Mouse (Mus musculus) kidney, embryonic 16.5 days (tissue): ENCODE measurements around the gene Txnrd2. TPM values are rescaled to one million over a fixed set of nuclear protein-coding genes. Genes with fewer than 3 reads are reported as not detected.

Experiments used
- ATAC-seq: fragments of 200-750 bp; cut with Nextera tagmentation; 2 replicates; pipeline ENCODE4 v1.8.0; 2017; ENCODE audit warnings: moderate TSS enrichment; ENCODE audit not compliant: low FRiP score, low TSS enrichment
- H3K27ac ChIP-seq: fragments of 300-500 bp; sonication (generic); 2 replicates; pipeline ENCODE4 v1.5.1; 2014; ENCODE audit warnings: low read length
- H3K27me3 ChIP-seq: fragments of 300-500 bp; sonication (generic); 2 replicates; pipeline ENCODE4 v1.6.1; 2014; ENCODE audit warnings: low read length, control low read depth, mixed read lengths; ENCODE audit not compliant: insufficient read depth
- H3K36me3 ChIP-seq: fragments of 300-500 bp; sonication (generic); 2 replicates; pipeline ENCODE4 v1.6.1; 2014; ENCODE audit warnings: low read length, control low read depth, mixed read lengths; ENCODE audit not compliant: insufficient read depth
- H3K4me1 ChIP-seq: fragments of 300-500 bp; sonication (generic); 2 replicates; pipeline ENCODE4 v1.6.1; 2014; ENCODE audit warnings: low read length, control low read depth, mixed read lengths; ENCODE audit not compliant: insufficient read depth
- H3K4me2 ChIP-seq: fragments of 300-500 bp; sonication (generic); replicated peaks from 2 replicates; pipeline ENCODE4 v1.6.1; 2014; ENCODE audit warnings: low read depth, low read length
- H3K4me3 ChIP-seq: fragments of 300-500 bp; sonication (generic); 2 replicates; pipeline ENCODE4 v1.5.1; 2014; ENCODE audit warnings: mild to moderate bottlenecking, low read length
- H3K9ac ChIP-seq: fragments of 300-500 bp; sonication (generic); replicated peaks from 2 replicates; pipeline ENCODE4 v1.6.1; 2014; ENCODE audit warnings: low read length
- H3K9me3 ChIP-seq: fragments of 300-500 bp; sonication (generic); 2 replicates; pipeline ENCODE4 v1.6.1; 2016; ENCODE audit warnings: low read length, control low read depth
- WGBS: fragments of 180-500 bp; shearing (Covaris S2); extraction: QIAGEN DNeasy Blood & Tissue Kit; methylation state at CpG from one replicate; pipeline ENCODE4 v1.1.7; 2014; 5-methylcytosine and 5-hydroxymethylcytosine counted together
- polyA plus RNA-seq: library from polyadenylated mRNA; unstranded; fragments of >200 nt; fragmentation: Nextera tagmentation; extraction: Ambion mirVana; gene quantifications from 2 replicates; pipeline ENCODE4 v1.2.1, GENCODE M21; 2015

The Txnrd2 gene
- polyA plus RNA-seq = 33.7 and 35.2 TPM in 2 replicates

GRCm38 (mm10) chr16:18426215-18426791 lies at the start of gene Txnrd2:
TSS of gene Txnrd2 (plus strand) at chr16:18426384.
- no peaks in the 10 kb centered on the region for H3K9me3 ChIP-seq
- peak within 1 kb of the TSS; percentile 88 for H3K9ac ChIP-seq
- H3K36me3 ChIP-seq = peaks cover 5% of the 10 kb centered on the region
- H3K4me1 ChIP-seq = peaks cover 35% of the 10 kb centered on the region
- H3K4me3 ChIP-seq = peak within 1 kb of the TSS; percentile 83
- H3K27ac ChIP-seq = peak within 1 kb of the TSS; percentile 74
- H3K4me2 ChIP-seq = peak within 1 kb of the TSS; percentile 93
- no peaks in the 10 kb centered on the region for H3K27me3 ChIP-seq
- ATAC-seq = peak; percentile 86
- WGBS = 0% methylated on average over 51 of the region's 52 CpGs

GRCm38 (mm10) chr16:18377203-18377602 lies 49.0 kb upstream of the Txnrd2 start:
- H3K27ac ChIP-seq = no peak overlapping the region
- 40% methylated on average over 3 of the region's 3 CpGs for WGBS

GRCm38 (mm10) chr16:18378489-18378888 lies 47.7 kb upstream of the Txnrd2 start:
- WGBS = 8% methylated on average over 1 of the region's 1 CpGs
- H3K9ac ChIP-seq = no peak overlapping the region

More at GRCm38 (mm10) chr16:18377203-18377602, 49.0 kb upstream of the Txnrd2 start:
- peaks cover 12% of the 10 kb centered on the region for H3K4me1 ChIP-seq
- no peak overlapping the region for H3K4me2 ChIP-seq
- H3K9ac ChIP-seq = no peak overlapping the region
- no peak overlapping the region for H3K4me3 ChIP-seq
- no peaks in the 10 kb centered on the region for H3K27me3 ChIP-seq
- no peaks in the 10 kb centered on the region for H3K36me3 ChIP-seq
- H3K9me3 ChIP-seq = no peaks in the 10 kb centered on the region
- ATAC-seq = no peak; the same call in 1 of the 2 replicates

GRCm38 (mm10) chr16:18379338-18380001 lies 46.7 kb upstream of the Txnrd2 start:
- H3K27ac ChIP-seq = no peak overlapping the region
- no peaks in the 10 kb centered on the region for H3K36me3 ChIP-seq
- no peak for ATAC-seq
- WGBS = 88% methylated on average over 8 of the region's 8 CpGs
- H3K4me1 ChIP-seq = peaks cover 28% of the 10 kb centered on the region
- no peaks in the 10 kb centered on the region for H3K9me3 ChIP-seq
- H3K27me3 ChIP-seq = no peaks in the 10 kb centered on the region
- H3K4me2 ChIP-seq = no peak overlapping the region
- no peak overlapping the region for H3K9ac ChIP-seq
- H3K4me3 ChIP-seq = no peak overlapping the region

More at GRCm38 (mm10) chr16:18378489-18378888, 47.7 kb upstream of the Txnrd2 start:
- H3K9me3 ChIP-seq = no peaks in the 10 kb centered on the region
- no peak overlapping the region for H3K4me2 ChIP-seq
- H3K36me3 ChIP-seq = no peaks in the 10 kb centered on the region
- H3K27me3 ChIP-seq = no peaks in the 10 kb centered on the region
- no peak overlapping the region for H3K4me3 ChIP-seq
- no peak overlapping the region for H3K27ac ChIP-seq
- peaks cover 18% of the 10 kb centered on the region for H3K4me1 ChIP-seq
- no peak for ATAC-seq

- Histone ChIP-seq H3K4me2 (no peak overlapping the region), H3K4me1 (peaks cover 33% of the 10 kb centered on the region), H3K9me3 (no peaks in the 10 kb centered on the region), H3K4me3 (no peak overlapping the region), H3K36me3 (no peaks in the 10 kb centered on the region), H3K27ac (no peak overlapping the region), H3K27me3 (no peaks in the 10 kb centered on the region), H3K9ac (no peak overlapping the region)
- WGBS = 63% methylated on average over 6 of the region's 6 CpGs
- no peak for ATAC-seq
Observed at GRCm38 (mm10) chr16:18380495-18381063, 45.6 kb upstream of the Txnrd2 start.

- peaks cover 33% of the 10 kb centered on the region for H3K4me1 ChIP-seq
- H3K27me3 ChIP-seq = no peaks in the 10 kb centered on the region
- no peak for ATAC-seq
- H3K4me2 ChIP-seq = no peak overlapping the region
- H3K9ac ChIP-seq = no peak overlapping the region
- H3K9me3 ChIP-seq = no peaks in the 10 kb centered on the region
- no peak overlapping the region for H3K27ac ChIP-seq
- H3K36me3 ChIP-seq = no peaks in the 10 kb centered on the region
- 44% methylated on average over 6 of the region's 6 CpGs for WGBS
- no peak overlapping the region for H3K4me3 ChIP-seq
Observed at GRCm38 (mm10) chr16:18381621-18382258, 44.4 kb upstream of the Txnrd2 start.

GRCm38 (mm10) chr16:18383045-18383726 lies 43.0 kb upstream of the Txnrd2 start:
- no peak overlapping the region for H3K9ac ChIP-seq
- peak overlapping the region; percentile 45; the same call in 1 of the 2 replicates for H3K27ac ChIP-seq
- ATAC-seq = no peak
- H3K36me3 ChIP-seq = no peaks in the 10 kb centered on the region
- no peaks in the 10 kb centered on the region for H3K9me3 ChIP-seq
- H3K4me2 ChIP-seq = no peak overlapping the region
- H3K4me3 ChIP-seq = no peak overlapping the region
- H3K4me1 ChIP-seq = peaks cover 42% of the 10 kb centered on the region
- 68% methylated on average over 9 of the region's 9 CpGs for WGBS
- H3K27me3 ChIP-seq = no peaks in the 10 kb centered on the region

GRCm38 (mm10) chr16:18383756-18384155 lies 42.4 kb upstream of the Txnrd2 start:
- H3K9ac ChIP-seq = no peak overlapping the region
- no peak overlapping the region for H3K4me2 ChIP-seq
- H3K4me3 ChIP-seq = no peak overlapping the region
- peaks cover 47% of the 10 kb centered on the region for H3K4me1 ChIP-seq
- no peaks in the 10 kb centered on the region for H3K9me3 ChIP-seq
- peak overlapping the region; percentile 45; the same call in 1 of the 2 replicates for H3K27ac ChIP-seq
- 15% methylated on average over 3 of the region's 3 CpGs for WGBS
- ATAC-seq = no peak
- no peaks in the 10 kb centered on the region for H3K27me3 ChIP-seq
- H3K36me3 ChIP-seq = no peaks in the 10 kb centered on the region

- H3K27ac ChIP-seq = peak overlapping the region; percentile 10; the same call in 1 of the 2 replicates
- H3K27me3 ChIP-seq = no peaks in the 10 kb centered on the region
- no peaks in the 10 kb centered on the region for H3K9me3 ChIP-seq
- WGBS = 70% methylated on average over 7 of the region's 7 CpGs
- peaks cover 52% of the 10 kb centered on the region for H3K4me1 ChIP-seq
- no peak overlapping the region for H3K4me3 ChIP-seq
- no peaks in the 10 kb centered on the region for H3K36me3 ChIP-seq
- ATAC-seq = no peak
- H3K9ac ChIP-seq = no peak overlapping the region
- H3K4me2 ChIP-seq = no peak overlapping the region
Observed at GRCm38 (mm10) chr16:18384211-18384610, 42.0 kb upstream of the Txnrd2 start.
